Mouse (Mus musculus): ENCODE results near the gene 2310022A10Rik. TPM values are rescaled to one million over a fixed set of nuclear protein-coding genes. Genes with fewer than 3 reads are reported as not detected.
A peak's percentile ranks its signal among the peaks of the same experiment; 100 is the strongest.

The 2310022A10Rik gene
- total RNA-seq, 2 experiments from 2014 or later, result 25.9 to 27.1 TPM

- intact Hi-C loops (cut with DNase I), result no loop called here
- no peak for DNase-seq (ENCODE audit: extremely low spot score in 1 of 2, low spot score in 2 of 2)
- no peak for TF ChIP-seq CTCF (IDR thresholded peaks at IDR 0.05)
- H3K27ac ChIP-seq, result no peak overlapping the region
- no peak overlapping the region for H3K4me3 ChIP-seq
Measured at GRCm38 (mm10) chr7:27574124-27574880, 21.3 kb downstream of the 2310022A10Rik start.

DNA sequence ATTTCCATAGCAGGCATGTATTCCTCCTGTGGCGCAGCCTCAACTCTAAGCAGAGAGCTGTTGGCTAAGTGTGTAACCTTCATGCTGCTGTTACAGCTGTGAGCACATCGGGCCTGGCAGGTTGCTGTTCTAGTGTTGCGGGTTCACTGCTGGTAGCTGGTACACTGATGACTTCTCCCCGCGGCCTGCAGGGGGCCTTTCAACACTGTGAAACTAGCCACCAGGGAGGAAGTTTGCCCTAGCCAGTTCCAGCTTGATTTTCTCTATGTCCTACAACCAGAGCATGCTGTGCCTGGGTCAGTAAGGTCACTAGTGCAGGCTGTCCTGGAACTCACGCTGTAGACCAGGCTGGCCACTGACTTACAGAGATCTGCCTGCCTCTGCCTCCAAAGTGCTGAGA is 23.9 kb downstream of the 2310022A10Rik start:
- peak in 1 of 2 experiments; percentile 51 for DNase-seq (ENCODE audit: extremely low spot score in 1 of 2, low spot score in 2 of 2)

GRCm38 (mm10) chr7:27577589-27577988 is 24.6 kb downstream of the 2310022A10Rik start:
- no peak for TF ChIP-seq CTCF (IDR thresholded peaks at IDR 0.05)
- intact Hi-C loops (cut with DNase I), result loop anchor here (2.0 to 5.0 kb wide), 2 partner anchors 107 to 150 kb away; no protein-coding TSS in a partner anchor

More for the DNA sequence above, 23.9 kb downstream of the 2310022A10Rik start:
- peak; percentile 68 for TF ChIP-seq CTCF (IDR thresholded peaks at IDR 0.05)
- H3K4me3 ChIP-seq, result no peak overlapping the region
- no peak overlapping the region for H3K27ac ChIP-seq
- intact Hi-C loops (cut with DNase I), result loop anchor here (2.0 to 5.0 kb wide), 2 partner anchors 108 to 150 kb away; no protein-coding TSS in a partner anchor

DNA sequence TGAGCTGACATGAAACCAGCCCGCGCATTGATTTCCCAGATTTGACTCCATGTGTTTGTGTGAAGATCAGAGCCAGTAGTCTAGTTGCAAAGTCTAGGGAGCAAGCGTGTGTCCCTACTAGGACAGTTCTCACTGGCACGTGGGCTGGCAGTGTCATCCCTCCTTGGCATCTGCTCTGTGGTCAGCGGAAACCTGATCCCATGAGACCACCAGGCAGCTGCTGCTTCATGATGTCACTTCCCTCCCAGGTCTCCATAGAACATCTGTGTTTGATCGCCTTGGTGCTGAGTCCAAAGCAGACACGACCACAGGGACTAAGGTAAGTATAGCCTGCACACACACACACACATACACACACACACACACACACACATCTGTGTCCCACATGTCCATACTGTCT is 25.4 kb downstream of the 2310022A10Rik start:
- DNase-seq (ENCODE audit: extremely low spot score in 1 of 2, low spot score in 2 of 2), result no peak
- Histone ChIP-seq H3K27ac (no peak overlapping the region), H3K4me3 (no peak overlapping the region)
- no peak for TF ChIP-seq CTCF (IDR thresholded peaks at IDR 0.05)
- intact Hi-C loops (cut with DNase I), result loop anchor here (5.0 kb wide), 1 partner anchor 149 kb away; no protein-coding TSS in a partner anchor

More at GRCm38 (mm10) chr7:27577589-27577988, 24.6 kb downstream of the 2310022A10Rik start:
- no peak overlapping the region for H3K4me3 ChIP-seq
- H3K27ac ChIP-seq, result no peak overlapping the region
- DNase-seq (ENCODE audit: extremely low spot score in 1 of 2, low spot score in 2 of 2), result no peak

- TF ChIP-seq CTCF (IDR thresholded peaks at IDR 0.05), result no peak
- Histone ChIP-seq H3K27ac (no peak overlapping the region), H3K4me3 (no peak overlapping the region)
- intact Hi-C loops (cut with DNase I), result no loop called here
- no peak for DNase-seq (ENCODE audit: extremely low spot score in 1 of 2, low spot score in 2 of 2)
Measured at GRCm38 (mm10) chr7:27580380-27581174, 27.5 kb downstream of the 2310022A10Rik start.

GRCm38 (mm10) chr7:27586861-27587260 is 33.8 kb downstream of the 2310022A10Rik start:
- no peak overlapping the region for H3K27ac ChIP-seq
- DNase-seq (ENCODE audit: extremely low spot score in 1 of 2, low spot score in 2 of 2), result no peak
- no peak overlapping the region for H3K4me3 ChIP-seq
- intact Hi-C loops (cut with DNase I), result no loop called here
- no peak for TF ChIP-seq CTCF (IDR thresholded peaks at IDR 0.05)

DNA sequence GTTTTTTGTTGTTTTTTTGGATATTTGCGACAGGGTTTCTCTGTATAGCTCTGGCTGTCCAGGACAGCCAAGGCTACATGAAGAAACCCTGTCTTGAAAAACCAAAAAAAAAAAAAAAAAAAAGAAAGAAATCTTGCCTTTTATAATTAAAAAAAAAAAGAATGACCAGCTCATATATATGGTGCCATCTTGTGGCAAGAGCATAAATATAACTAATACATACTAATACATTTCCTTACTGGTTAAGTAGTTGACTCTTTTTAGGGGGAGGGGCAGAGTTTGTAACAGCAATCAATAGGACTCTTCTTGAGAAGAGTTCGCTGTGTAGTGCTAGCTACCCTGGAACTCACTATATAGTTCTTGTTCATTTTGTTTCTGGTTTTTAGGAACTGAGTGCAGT is 34.7 kb downstream of the 2310022A10Rik start:
- intact Hi-C loops (cut with DNase I), result no loop called here
- Histone ChIP-seq H3K27ac (no peak overlapping the region), H3K4me3 (no peak overlapping the region)
- TF ChIP-seq CTCF (IDR thresholded peaks at IDR 0.05), result peak; percentile 28
- DNase-seq (ENCODE audit: extremely low spot score in 1 of 2, low spot score in 2 of 2), result no peak

DNA sequence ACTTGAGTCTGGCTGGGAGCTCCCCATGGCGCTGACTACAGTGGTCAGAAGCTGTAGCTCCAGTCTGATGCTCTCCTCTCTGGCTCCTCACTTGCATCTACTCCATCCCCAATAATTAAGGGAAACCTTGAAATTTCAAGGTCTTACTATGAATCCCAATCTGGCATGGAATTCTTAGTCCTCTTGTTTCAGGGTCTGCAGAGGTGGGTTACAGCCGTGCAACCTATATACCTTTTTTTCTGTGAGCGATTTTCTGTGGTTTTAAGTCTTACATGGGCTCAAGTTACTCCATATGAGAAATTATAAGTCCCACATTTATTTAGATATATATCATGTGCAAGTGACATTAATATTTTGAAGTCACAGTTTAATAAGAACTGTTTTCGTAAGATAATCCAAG is 37.1 kb downstream of the 2310022A10Rik start:
- no peak overlapping the region for H3K4me3 ChIP-seq
- TF ChIP-seq CTCF (IDR thresholded peaks at IDR 0.05), result no peak
- no peak overlapping the region for H3K27ac ChIP-seq
- intact Hi-C loops (cut with DNase I), result loop anchor here (5.0 kb wide), 1 partner anchor 98 kb away; no protein-coding TSS in a partner anchor
- DNase-seq (ENCODE audit: extremely low spot score in 1 of 2, low spot score in 2 of 2), result no peak

GRCm38 (mm10) chr7:27590566-27591213 is 37.7 kb downstream of the 2310022A10Rik start:
- DNase-seq (ENCODE audit: extremely low spot score in 1 of 2, low spot score in 2 of 2), result no peak
- intact Hi-C loops (cut with DNase I), result loop anchor here (5.0 kb wide), 1 partner anchor 98 kb away; no protein-coding TSS in a partner anchor
- TF ChIP-seq CTCF (IDR thresholded peaks at IDR 0.05), result peak; percentile 18
- Histone ChIP-seq H3K4me3 (peak overlapping the region; percentile 52), H3K27ac (peak overlapping the region; percentile 99)

DNA sequence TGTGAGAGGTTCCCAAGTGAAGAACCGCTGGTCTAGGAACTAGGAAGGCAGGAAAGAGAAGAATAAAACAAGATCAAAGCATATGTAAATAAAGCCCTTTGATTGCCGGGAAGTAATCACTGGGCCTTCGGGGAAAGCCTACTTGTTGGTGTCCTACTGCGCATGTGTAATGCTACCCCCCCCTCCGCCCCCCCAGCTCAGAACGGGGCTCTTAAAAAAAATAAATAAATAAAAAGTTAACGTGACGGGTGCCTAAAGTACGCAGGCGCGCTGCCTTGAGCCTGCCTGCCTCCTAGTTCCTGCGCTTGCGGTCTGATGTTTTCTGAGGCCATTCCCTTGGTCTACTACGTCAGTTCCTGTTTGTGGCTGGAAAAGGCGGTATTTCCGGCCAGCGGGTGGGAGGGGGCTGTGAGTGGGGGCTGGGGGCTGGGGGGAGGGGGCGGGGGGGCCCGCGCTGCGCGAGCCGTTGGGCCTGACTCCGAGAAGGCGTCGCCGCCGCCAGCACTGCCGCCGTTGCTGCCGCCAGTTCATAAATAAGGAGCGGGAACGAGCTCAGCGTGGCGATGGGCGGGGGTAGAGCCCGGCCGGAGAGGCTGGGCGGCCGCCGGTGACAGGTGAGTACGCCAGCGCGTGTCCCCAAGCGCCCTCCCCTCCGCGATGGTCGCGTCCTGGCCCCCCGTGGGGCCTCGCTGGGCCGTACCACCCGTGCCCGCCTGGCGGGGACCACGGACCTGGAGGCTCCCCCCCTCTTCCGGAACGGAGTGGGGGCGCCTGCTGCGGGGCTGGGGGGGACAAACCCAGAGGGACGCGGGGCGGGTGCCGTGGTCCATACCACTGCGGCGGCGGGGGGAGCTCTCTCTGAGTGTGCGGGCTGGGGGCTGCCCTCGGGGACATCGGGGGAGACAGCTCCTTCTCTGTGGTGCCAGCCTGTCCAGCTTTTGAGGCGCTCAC is 38.5 kb downstream of the 2310022A10Rik start, which contains the start of gene Akt2:
Gene Akt2, plus strand, starts transcription at position 287 of the 951 bp plus-strand sequence.
- Histone ChIP-seq H3K27ac (peak within 1 kb of the TSS; percentile 99), H3K4me3 (peak within 1 kb of the TSS; percentile 73)
- TF ChIP-seq CTCF (IDR thresholded peaks at IDR 0.05), result peak; percentile 1; the same call in 1 of the 2 replicates
- intact Hi-C loops (cut with DNase I), result loop anchor here (1.0 to 5.0 kb wide), 2 partner anchors 10 to 99 kb away; no protein-coding TSS in a partner anchor
- DNase-seq (ENCODE audit: extremely low spot score in 1 of 2, low spot score in 2 of 2), result peak; percentile 91

Measured in left cerebral cortex, adult 2 months (tissue).